Mouse (Mus musculus) embryonic facial prominence, embryonic 13.5 days (tissue): ENCODE measurements around the gene Mettl2. TPM values are rescaled to one million over a fixed set of nuclear protein-coding genes. Genes with fewer than 3 reads are reported as not detected.

Experiments used
- ATAC-seq: fragments of 200-750 bp; cut with Nextera tagmentation; 2 replicates; pipeline ENCODE4 v1.8.0; 2017; ENCODE audit warnings: low read depth; ENCODE audit not compliant: insufficient number of reproducible peaks, insufficient read depth, low FRiP score, low TSS enrichment
- H3K27ac ChIP-seq: fragments of 300-500 bp; sonication (generic); 2 replicates; pipeline ENCODE4 v1.5.1; 2015; ENCODE audit warnings: moderate library complexity, mild to moderate bottlenecking, inconsistent platforms
- H3K27me3 ChIP-seq: fragments of 300-500 bp; sonication (generic); 2 replicates; pipeline ENCODE4 v1.6.1; 2015; ENCODE audit warnings: mild to moderate bottlenecking, inconsistent platforms
- H3K36me3 ChIP-seq: fragments of 300-500 bp; sonication (generic); 2 replicates; pipeline ENCODE4 v1.6.1; 2015; ENCODE audit warnings: mild to moderate bottlenecking, inconsistent platforms
- H3K4me1 ChIP-seq: fragments of 300-500 bp; sonication (generic); 2 replicates; pipeline ENCODE4 v1.6.1; 2015; ENCODE audit warnings: inconsistent platforms
- H3K4me2 ChIP-seq: fragments of 300-500 bp; sonication (generic); 2 replicates; pipeline ENCODE4 v1.6.1; 2015; ENCODE audit warnings: moderate library complexity, mild to moderate bottlenecking, inconsistent platforms
- H3K4me3 ChIP-seq: fragments of 300-500 bp; sonication (generic); 2 replicates; pipeline ENCODE4 v1.5.1; 2015; ENCODE audit warnings: mild to moderate bottlenecking, inconsistent platforms
- H3K9ac ChIP-seq: fragments of 300-500 bp; sonication (generic); 2 replicates; pipeline ENCODE4 v1.6.1; 2015; ENCODE audit warnings: mild to moderate bottlenecking, inconsistent platforms
- H3K9me3 ChIP-seq: fragments of 300-500 bp; sonication (generic); 2 replicates; pipeline ENCODE4 v1.6.1; 2016; ENCODE audit warnings: inconsistent platforms
- WGBS: fragments of 180-500 bp; shearing (Covaris S2); methylation state at CpG from one replicate; pipeline ENCODE4 v1.1.7; 2015; ENCODE audit warnings: mixed read lengths; 5-methylcytosine and 5-hydroxymethylcytosine counted together
- polyA plus RNA-seq: library from polyadenylated mRNA; unstranded; fragments of >200 nt; fragmentation: Nextera tagmentation; extraction: Ambion mirVana; gene quantifications from 2 replicates; pipeline ENCODE4 v1.2.1, GENCODE M21; 2015

The Mettl2 gene
- polyA plus RNA-seq, 1 experiment from 2014 or later: 54.5 TPM

DNA sequence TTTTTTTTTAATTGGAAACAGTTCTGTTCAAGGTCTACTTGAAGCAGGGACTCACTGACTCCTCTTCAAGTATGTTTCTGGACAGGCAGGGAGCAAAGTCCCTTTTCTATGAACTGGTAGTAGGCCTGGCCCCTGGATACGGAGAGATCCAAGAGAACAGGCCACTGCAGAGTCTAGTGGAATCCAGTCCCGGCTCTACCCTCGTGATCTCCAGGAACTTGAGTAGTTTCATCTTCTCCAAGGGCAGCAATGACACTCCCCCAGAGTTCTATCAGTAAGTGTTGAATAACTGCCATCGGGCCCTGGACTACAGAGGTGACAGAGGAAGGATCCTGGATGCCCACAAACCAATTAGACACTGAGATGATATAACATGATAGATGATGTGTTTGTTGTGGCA lies 29.7 kb downstream of the Mettl2 start:
- ATAC-seq: no peak
- Histone ChIP-seq H3K4me2 (no peak overlapping the region), H3K36me3 (no peaks in the 10 kb centered on the region), H3K27ac (no peak overlapping the region), H3K9ac (no peak overlapping the region), H3K4me1 (peaks cover 25% of the 10 kb centered on the region), H3K9me3 (no peaks in the 10 kb centered on the region), H3K4me3 (no peak overlapping the region), H3K27me3 (peaks cover 2% of the 10 kb centered on the region)
- 34% methylated on average over 4 of the region's 4 CpGs for WGBS

DNA sequence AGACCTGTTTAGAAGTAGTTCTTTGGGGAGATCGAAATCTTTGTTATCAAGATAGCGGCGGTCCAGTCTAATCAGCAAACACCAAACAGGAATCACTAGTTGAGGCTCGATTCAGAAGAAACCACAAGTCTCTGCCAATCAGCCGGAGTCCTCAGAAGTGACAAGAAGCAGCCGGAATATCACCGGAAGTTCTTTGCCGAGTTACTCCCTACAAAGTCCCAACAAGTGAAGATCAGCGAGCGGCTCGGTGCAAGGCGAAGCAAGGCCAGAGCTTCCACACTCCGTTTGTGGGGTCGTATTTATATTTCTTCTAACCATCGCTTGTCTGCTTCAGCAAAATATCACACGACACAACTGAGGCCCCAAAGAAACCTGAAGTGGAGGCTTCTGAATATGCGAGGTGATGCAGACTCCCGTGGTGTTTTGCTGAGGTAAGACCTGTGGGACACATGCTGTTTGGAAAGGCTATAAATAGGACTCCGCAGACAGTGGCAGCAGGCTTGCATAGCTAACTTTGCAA lies 30.6 kb downstream of the Mettl2 start:
- Histone ChIP-seq H3K27me3 (peaks cover 2% of the 10 kb centered on the region; the same call in 1 of the 2 replicates), H3K4me2 (no peak overlapping the region), H3K9me3 (0 out of 2 replicates have a peak, but pooled peaks cover under 1% of the 10 kb centered on the region), H3K27ac (no peak overlapping the region), H3K4me1 (peaks cover 25% of the 10 kb centered on the region), H3K4me3 (no peak overlapping the region), H3K36me3 (no peaks in the 10 kb centered on the region), H3K9ac (no peak overlapping the region)
- no peak for ATAC-seq
- 81% methylated on average over 19 of the region's 19 CpGs for WGBS

DNA sequence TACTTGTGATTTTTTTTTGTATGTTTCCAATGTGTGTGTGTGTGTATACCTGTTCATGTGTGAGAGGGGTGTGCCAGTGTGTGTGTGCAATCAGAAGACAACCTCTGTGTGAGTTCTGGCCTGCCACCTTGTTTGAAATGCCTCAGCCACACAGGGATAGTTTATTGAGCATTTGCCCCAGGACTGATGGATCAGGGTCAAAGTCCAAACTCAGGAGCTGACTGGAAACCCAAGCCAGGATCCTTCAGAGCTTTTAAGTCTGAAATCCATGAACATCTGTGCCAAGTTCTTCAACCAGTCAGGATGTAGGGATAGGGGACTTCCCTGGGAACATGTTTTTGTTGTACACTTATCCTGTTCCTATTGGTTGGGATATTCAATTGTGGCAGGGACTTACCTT lies 31.8 kb downstream of the Mettl2 start:
- peaks cover 18% of the 10 kb centered on the region for H3K4me1 ChIP-seq
- no peak overlapping the region for H3K9ac ChIP-seq
- no peak for ATAC-seq
- no peaks in the 10 kb centered on the region for H3K36me3 ChIP-seq
- H3K9me3 ChIP-seq: peaks cover 7% of the 10 kb centered on the region; the same call in 1 of the 2 replicates
- H3K4me3 ChIP-seq: no peak overlapping the region
- no peak overlapping the region for H3K27ac ChIP-seq
- H3K4me2 ChIP-seq: no peak overlapping the region
- no peaks in the 10 kb centered on the region for H3K27me3 ChIP-seq

DNA sequence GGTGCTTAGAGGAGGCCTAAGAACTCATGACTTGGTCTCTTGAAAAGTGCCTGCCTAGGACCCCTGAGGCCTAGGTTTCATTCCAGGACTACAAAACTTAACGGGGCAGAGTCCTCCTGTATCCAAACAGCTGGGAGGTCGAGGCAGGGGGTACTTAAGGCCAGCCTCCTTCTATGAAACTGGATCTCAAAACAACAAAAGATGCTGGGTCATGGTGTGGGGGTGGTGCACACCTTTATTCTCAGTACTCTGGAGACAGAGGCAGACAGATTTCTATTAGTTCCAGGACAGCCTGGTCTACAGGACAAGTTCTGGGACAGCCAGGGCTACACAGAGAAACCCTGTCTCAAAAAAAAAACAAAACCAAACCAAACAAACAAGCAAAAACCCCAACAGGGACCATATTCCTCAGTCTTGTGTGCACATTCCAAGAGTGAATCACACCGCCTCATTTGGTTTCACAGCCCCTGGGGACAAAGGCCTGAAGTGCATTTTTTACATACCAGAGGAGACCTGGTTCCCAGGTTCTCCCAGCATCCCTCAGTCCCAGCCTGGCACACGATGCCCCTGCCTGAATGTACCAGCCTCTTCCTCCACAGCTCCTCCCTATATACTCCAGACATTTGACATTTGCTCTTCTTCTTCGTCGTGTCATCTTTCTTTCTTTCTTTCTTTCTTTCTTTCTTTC lies 33.6 kb downstream of the Mettl2 start:
- Histone ChIP-seq H3K4me2 (no peak overlapping the region), H3K36me3 (no peaks in the 10 kb centered on the region), H3K27ac (no peak overlapping the region), H3K9ac (no peak overlapping the region), H3K4me1 (peaks cover 8% of the 10 kb centered on the region; the same call in 1 of the 2 replicates), H3K9me3 (peaks cover 15% of the 10 kb centered on the region), H3K27me3 (no peaks in the 10 kb centered on the region), H3K4me3 (no peak overlapping the region)
- 48% methylated on average over 6 of the region's 6 CpGs for WGBS
- ATAC-seq: no peak

DNA sequence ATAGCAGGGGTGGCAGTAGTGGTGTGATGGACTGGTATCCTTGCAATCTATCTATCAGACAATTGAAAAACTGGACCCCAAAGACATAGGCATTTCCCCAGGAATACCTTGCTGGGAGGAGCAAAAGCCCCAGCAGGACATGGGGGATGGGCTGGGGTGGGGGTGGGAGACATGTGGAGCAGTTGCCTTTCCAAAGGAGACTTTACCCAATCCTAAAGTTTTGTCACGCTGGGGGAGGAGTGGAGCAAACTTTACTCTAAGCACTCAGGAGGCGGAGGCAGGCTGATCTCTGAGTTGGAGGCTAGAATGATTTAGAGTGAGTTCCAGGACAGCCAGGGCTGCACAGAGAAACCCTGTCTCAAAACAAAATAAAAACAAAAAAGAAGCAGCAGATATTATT lies 35.2 kb downstream of the Mettl2 start:
- WGBS: 90% methylated on average over 2 of the region's 2 CpGs
- Histone ChIP-seq H3K4me3 (no peak overlapping the region), H3K9ac (no peak overlapping the region), H3K27ac (no peak overlapping the region), H3K9me3 (peaks cover 28% of the 10 kb centered on the region), H3K36me3 (no peaks in the 10 kb centered on the region), H3K4me2 (no peak overlapping the region), H3K4me1 (no peaks in the 10 kb centered on the region), H3K27me3 (no peaks in the 10 kb centered on the region)
- no peak for ATAC-seq

DNA sequence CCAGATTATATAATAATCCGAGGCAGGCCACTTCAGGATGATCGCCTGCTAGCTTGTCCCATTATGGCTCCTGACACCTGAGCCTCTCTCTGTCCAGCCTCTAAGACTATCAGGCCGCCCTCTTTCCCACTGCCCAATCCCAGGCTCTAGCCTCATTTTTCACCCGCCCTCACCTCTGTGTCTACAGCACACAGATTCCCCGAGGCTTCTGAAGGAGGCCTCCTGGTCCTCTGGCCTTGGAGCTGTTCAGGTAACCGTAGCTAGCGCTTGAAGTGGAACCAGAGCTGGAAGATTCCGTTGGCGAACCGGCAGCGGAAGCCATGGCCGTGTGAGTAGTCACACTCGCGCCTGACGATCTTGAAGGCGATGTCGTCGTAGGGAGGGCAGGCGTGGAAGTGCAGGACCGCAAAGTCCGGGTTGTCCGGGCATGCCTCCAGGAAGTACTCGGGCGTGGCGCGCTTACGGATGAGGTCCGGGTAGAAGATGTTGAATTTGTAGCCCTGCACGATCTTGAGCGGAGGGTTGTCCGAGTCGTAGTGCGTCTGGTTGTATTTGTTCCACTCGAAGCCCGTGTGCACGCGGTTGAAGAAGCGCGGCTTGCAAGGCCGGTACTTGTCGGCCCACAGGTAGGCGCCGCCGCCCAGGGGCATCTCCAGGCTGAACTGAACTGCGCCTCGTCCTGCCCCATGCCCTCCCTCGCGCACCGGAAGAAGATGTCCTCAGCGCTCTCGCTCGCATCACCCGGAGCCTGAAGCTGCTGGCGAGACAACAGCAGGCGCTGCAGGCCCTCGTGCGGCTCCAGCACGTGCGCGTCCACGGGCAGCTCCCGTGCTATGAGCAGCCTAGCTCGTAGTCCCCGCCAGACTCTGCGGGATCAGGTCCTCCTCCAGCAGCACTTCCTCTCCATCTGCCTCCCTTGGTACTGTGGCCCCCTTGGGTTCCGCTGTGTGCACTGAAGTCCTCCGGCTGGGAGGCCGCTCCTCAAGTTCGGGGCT lies 38.6 kb downstream of the Mettl2 start:
- Histone ChIP-seq H3K27ac (no peak overlapping the region), H3K36me3 (no peaks in the 10 kb centered on the region), H3K4me3 (no peak overlapping the region), H3K27me3 (no peaks in the 10 kb centered on the region), H3K4me2 (no peak overlapping the region), H3K9me3 (peaks cover 28% of the 10 kb centered on the region), H3K4me1 (no peaks in the 10 kb centered on the region), H3K9ac (no peak overlapping the region)
- no peak for ATAC-seq
- 87% methylated on average over 69 of the region's 69 CpGs for WGBS

DNA sequence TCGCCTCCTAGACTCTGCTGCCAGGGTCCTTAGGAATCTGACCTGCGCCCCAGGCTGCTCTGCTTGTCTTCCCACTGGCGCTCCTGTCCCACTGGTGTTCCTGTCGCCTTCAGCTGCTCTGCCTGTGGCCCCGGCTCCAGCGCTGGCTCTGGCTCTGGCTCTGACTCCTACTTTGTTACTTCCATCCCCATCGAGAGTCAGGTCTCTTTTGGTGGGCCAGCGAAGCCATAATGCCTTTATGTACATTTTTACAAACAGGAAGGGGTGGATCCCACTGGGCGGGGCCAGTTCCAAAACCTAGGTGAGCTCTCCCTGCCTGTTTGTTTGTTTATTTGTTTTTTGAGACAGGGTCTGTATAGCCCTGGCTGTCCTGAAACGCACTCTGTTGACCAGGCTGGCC lies 40.6 kb downstream of the Mettl2 start:
- 89% methylated on average over 10 of the region's 10 CpGs for WGBS
- no peaks in the 10 kb centered on the region for H3K4me1 ChIP-seq
- peaks cover 27% of the 10 kb centered on the region for H3K9me3 ChIP-seq
- H3K4me2 ChIP-seq: no peak overlapping the region
- H3K4me3 ChIP-seq: no peak overlapping the region
- no peak overlapping the region for H3K9ac ChIP-seq
- H3K27ac ChIP-seq: no peak overlapping the region
- H3K36me3 ChIP-seq: no peaks in the 10 kb centered on the region
- ATAC-seq: no peak
- H3K27me3 ChIP-seq: no peaks in the 10 kb centered on the region

DNA sequence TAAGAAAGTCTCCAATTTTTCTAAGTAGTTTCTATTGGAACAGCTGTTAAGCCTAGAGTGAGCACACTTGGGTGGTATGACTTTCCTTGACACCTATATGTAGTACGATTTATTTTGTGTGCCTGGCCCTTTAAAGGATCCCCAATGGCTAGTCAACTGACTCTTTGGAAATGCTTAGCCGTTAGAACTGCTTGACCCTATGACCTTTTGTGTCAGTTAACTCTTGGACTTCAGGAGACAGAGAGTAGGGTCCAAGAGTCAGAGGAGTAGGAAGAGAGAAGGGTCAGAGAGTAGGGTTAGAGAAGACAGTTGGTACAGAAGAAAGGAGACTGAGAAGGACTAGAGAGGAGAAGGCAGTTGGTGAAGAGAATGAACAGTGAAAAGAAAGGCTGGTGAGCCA lies 52.3 kb downstream of the Mettl2 start, which contains the start of gene Tlk2:
Tlk2 (plus strand) TSS at position 292 of the 400 bp plus-strand sequence.
- no peaks in the 10 kb centered on the region for H3K9me3 ChIP-seq
- H3K36me3 ChIP-seq: peaks cover 15% of the 10 kb centered on the region
- peak within 1 kb of the TSS; percentile 92 for H3K4me3 ChIP-seq
- no peak within 1 kb of the TSS for H3K9ac ChIP-seq
- H3K4me1 ChIP-seq: peaks cover 22% of the 10 kb centered on the region
- H3K27ac ChIP-seq: no peak within 1 kb of the TSS; the same call in 1 of the 2 replicates
- 33% methylated on average over 2 of the region's 2 CpGs for WGBS
- H3K4me2 ChIP-seq: peak within 1 kb of the TSS; percentile 82
- ATAC-seq: no peak
- no peaks in the 10 kb centered on the region for H3K27me3 ChIP-seq

DNA sequence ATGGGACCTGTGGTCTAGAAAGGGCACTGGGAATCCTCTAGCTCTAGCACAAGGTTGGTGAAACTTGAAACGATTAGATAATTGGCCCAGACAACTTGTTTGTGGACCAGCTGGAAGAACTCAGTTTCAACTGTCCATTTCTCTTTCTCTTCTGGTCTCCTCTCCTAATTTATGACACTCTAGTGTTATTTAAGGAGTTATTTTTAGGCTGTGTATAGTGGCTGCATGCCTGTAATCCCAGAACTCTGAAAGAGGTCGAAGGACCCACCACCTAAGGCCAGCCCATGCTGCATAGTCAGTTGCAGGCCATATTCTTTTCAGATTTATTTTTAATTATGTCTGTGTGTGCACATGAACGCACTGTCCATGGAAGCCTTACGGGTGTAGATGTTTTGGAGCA lies 53.3 kb downstream of the Mettl2 start:
- Histone ChIP-seq H3K27me3 (no peaks in the 10 kb centered on the region), H3K9me3 (no peaks in the 10 kb centered on the region), H3K27ac (no peak overlapping the region; the same call in 1 of the 2 replicates), H3K4me2 (peak overlapping the region; percentile 82), H3K4me1 (peaks cover 26% of the 10 kb centered on the region), H3K4me3 (peak overlapping the region; percentile 92), H3K9ac (no peak overlapping the region), H3K36me3 (peaks cover 20% of the 10 kb centered on the region)
- 83% methylated on average over 4 of the region's 4 CpGs for WGBS
- no peak for ATAC-seq

DNA sequence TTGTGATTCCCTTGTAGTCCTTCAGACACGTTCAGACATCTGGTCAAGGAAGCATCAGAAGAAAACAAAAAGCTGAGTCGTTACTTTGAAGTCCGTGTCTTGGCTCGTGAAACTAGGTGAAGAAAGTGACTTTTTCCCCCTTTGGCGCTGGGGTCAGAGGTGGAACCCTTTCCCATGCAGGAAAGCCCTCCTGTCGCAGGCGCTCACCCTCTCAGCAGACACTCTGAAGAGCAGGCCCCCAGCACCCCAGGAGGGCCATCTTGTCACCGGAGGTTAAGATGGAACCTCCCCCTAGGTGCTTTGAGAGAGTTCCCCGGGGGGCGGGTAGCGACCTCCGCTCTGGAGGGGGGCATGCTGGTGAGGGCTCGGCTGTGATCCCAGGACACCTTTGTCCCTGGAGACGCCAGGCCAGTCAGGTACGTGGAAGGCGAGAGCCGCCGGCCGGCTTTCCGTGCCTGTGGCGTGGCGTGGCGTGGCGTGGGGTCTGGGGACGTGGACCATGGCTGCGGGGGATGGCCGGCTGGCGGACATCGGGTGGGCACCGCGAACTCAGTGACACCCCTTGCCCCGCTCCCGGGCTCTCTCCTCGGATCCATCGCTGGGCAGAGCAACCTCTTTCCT lies 54.4 kb downstream of the Mettl2 start:
- H3K36me3 ChIP-seq: peaks cover 29% of the 10 kb centered on the region
- H3K27ac ChIP-seq: peak overlapping the region; percentile 93
- under 1% methylated on average over 35 of the region's 35 CpGs for WGBS
- no peaks in the 10 kb centered on the region for H3K27me3 ChIP-seq
- peak overlapping the region; percentile 93 for H3K9ac ChIP-seq
- ATAC-seq: peak; percentile 52
- H3K9me3 ChIP-seq: no peaks in the 10 kb centered on the region
- peak overlapping the region; percentile 82 for H3K4me2 ChIP-seq
- H3K4me3 ChIP-seq: peak overlapping the region; percentile 92
- H3K4me1 ChIP-seq: peaks cover 26% of the 10 kb centered on the region

DNA sequence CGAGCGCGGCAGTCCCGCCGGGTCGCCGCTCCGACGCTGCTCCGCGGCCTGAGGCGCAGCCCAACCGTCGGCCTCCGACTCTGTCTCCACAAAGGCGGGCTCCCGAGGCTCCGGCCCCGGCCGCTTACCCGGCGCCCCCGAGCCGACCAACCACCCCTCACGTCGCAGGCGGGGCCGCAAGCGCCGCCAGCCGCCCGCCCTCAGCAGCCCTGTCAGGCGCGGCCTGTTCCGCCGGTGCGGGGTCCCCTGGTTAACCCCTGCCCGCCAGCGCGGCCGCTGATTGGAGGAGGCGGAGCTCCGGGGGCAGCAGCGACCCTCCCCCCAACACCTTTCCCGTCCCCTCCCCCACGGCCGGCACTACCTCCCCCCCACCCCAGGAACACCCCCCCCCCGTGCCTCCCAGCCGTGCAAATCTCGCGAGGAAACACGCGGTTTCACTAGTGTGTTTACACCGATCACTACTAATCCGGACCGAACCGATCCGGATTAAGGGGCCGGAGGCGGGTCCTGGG lies 55.0 kb downstream of the Mettl2 start:
- WGBS: under 1% methylated on average over 47 of the region's 60 CpGs
- H3K27me3 ChIP-seq: no peaks in the 10 kb centered on the region
- ATAC-seq: peak; percentile 97
- no peaks in the 10 kb centered on the region for H3K9me3 ChIP-seq
- peaks cover 26% of the 10 kb centered on the region for H3K4me1 ChIP-seq
- H3K9ac ChIP-seq: peak overlapping the region; percentile 99
- peak overlapping the region; percentile 92 for H3K4me3 ChIP-seq
- H3K4me2 ChIP-seq: peak overlapping the region; percentile 82
- peak overlapping the region; percentile 95 for H3K27ac ChIP-seq
- H3K36me3 ChIP-seq: peaks cover 35% of the 10 kb centered on the region
